Mouse (Mus musculus) neural tube, embryonic 15.5 days (tissue): Measurements from ENCODE around the gene Serpinb1b. TPM values are rescaled to one million over a fixed set of nuclear protein-coding genes. Genes with fewer than 3 reads are reported as not detected.

ENCODE experiments used
- ATAC-seq: fragments of 200-750 bp; cut with Nextera tagmentation; 2 replicates; pipeline ENCODE4 v1.8.0; 2017; ENCODE audit warnings: mild to moderate bottlenecking, moderate TSS enrichment, moderate library complexity; ENCODE audit not compliant: low FRiP score
- H3K27ac ChIP-seq: fragments of 300-500 bp; sonication (generic); replicated peaks from 2 replicates; pipeline ENCODE4 v1.5.1; 2015; ENCODE audit warnings: mild to moderate bottlenecking, inconsistent platforms
- H3K27me3 ChIP-seq: fragments of 300-500 bp; sonication (generic); replicated peaks from 2 replicates; pipeline ENCODE4 v1.6.1; 2015; ENCODE audit warnings: inconsistent platforms
- H3K36me3 ChIP-seq: fragments of 300-500 bp; sonication (generic); 2 replicates; pipeline ENCODE4 v1.6.1; 2015; ENCODE audit warnings: inconsistent platforms
- H3K4me1 ChIP-seq: fragments of 300-500 bp; sonication (generic); 2 replicates; pipeline ENCODE4 v1.6.1; 2015; ENCODE audit warnings: inconsistent platforms
- H3K4me2 ChIP-seq: fragments of 300-500 bp; sonication (generic); 2 replicates; pipeline ENCODE4 v1.6.1; 2015; ENCODE audit warnings: inconsistent platforms, mild to moderate bottlenecking, moderate library complexity
- H3K4me3 ChIP-seq: fragments of 300-500 bp; sonication (generic); replicated peaks from 2 replicates; pipeline ENCODE4 v1.5.1; 2015; ENCODE audit warnings: mild to moderate bottlenecking, inconsistent platforms
- H3K9ac ChIP-seq: fragments of 300-500 bp; sonication (generic); replicated peaks from 2 replicates; pipeline ENCODE4 v1.6.1; 2015; ENCODE audit warnings: mild to moderate bottlenecking, inconsistent platforms
- H3K9me3 ChIP-seq: fragments of 300-500 bp; sonication (generic); replicated peaks from 2 replicates; pipeline ENCODE4 v1.6.1; 2016; ENCODE audit warnings: inconsistent platforms
- WGBS: fragments of 180-500 bp; shearing (Covaris S2); methylation state at CpG from one replicate; pipeline ENCODE4 v1.1.7; 2015; ENCODE audit warnings: mixed read lengths; 5-methylcytosine and 5-hydroxymethylcytosine counted together
- polyA plus RNA-seq: library from polyadenylated mRNA; unstranded; fragments of >200 nt; fragmentation: Nextera tagmentation; extraction: Ambion mirVana; gene quantifications from 2 replicates; pipeline ENCODE4 v1.2.1, GENCODE M21; 2015

Serpinb1b gene
- polyA plus RNA-seq, 1 experiment from 2014 or later, result 42.1 TPM

- H3K9me3 ChIP-seq, result no peaks in the 10 kb centered on the region
- no peaks in the 10 kb centered on the region for H3K4me1 ChIP-seq
- no peaks in the 10 kb centered on the region for H3K36me3 ChIP-seq
- no peaks in the 10 kb centered on the region for H3K27me3 ChIP-seq
- H3K4me2 ChIP-seq, result no peak overlapping the region
- ATAC-seq, result no peak
- H3K4me3 ChIP-seq, result no peak overlapping the region
- H3K9ac ChIP-seq, result no peak overlapping the region
- no peak overlapping the region for H3K27ac ChIP-seq
Measured at GRCm38 (mm10) chr13:33074029-33074428, 4.3 kb upstream of the Serpinb1b start.

GRCm38 (mm10) chr13:33076247-33076646 lies 2.1 kb upstream of the Serpinb1b start:
- 85% methylated on average over 3 of the region's 3 CpGs for WGBS
- no peak overlapping the region for H3K4me3 ChIP-seq
- no peak overlapping the region for H3K4me2 ChIP-seq
- H3K4me1 ChIP-seq, result no peaks in the 10 kb centered on the region
- no peaks in the 10 kb centered on the region for H3K27me3 ChIP-seq
- no peaks in the 10 kb centered on the region for H3K36me3 ChIP-seq
- H3K9me3 ChIP-seq, result no peaks in the 10 kb centered on the region
- no peak for ATAC-seq
- no peak overlapping the region for H3K9ac ChIP-seq
- H3K27ac ChIP-seq, result no peak overlapping the region

GRCm38 (mm10) chr13:33077026-33077685 lies 1.2 kb upstream of the Serpinb1b start:
- no peaks in the 10 kb centered on the region for H3K4me1 ChIP-seq
- no peak overlapping the region for H3K27ac ChIP-seq
- no peak overlapping the region for H3K4me2 ChIP-seq
- H3K4me3 ChIP-seq, result no peak overlapping the region
- WGBS, result 92% methylated on average over 10 of the region's 10 CpGs
- H3K27me3 ChIP-seq, result no peaks in the 10 kb centered on the region
- no peak for ATAC-seq
- no peak overlapping the region for H3K9ac ChIP-seq
- H3K9me3 ChIP-seq, result no peaks in the 10 kb centered on the region
- H3K36me3 ChIP-seq, result no peaks in the 10 kb centered on the region

- Histone ChIP-seq H3K36me3 (no peaks in the 10 kb centered on the region), H3K9ac (no peak overlapping the region), H3K4me2 (peak overlapping the region; percentile 34), H3K27me3 (no peaks in the 10 kb centered on the region), H3K27ac (no peak overlapping the region), H3K4me1 (no peaks in the 10 kb centered on the region), H3K4me3 (no peak overlapping the region), H3K9me3 (no peaks in the 10 kb centered on the region)
- ATAC-seq, result peak; percentile 38; the same call in 1 of the 2 replicates
- 33% methylated on average over 6 of the region's 6 CpGs for whole genome bisulfite sequencing
Measured at GRCm38 (mm10) chr13:33079391-33079790, 1.0 kb downstream of the Serpinb1b start.

- Histone ChIP-seq H3K27me3 (no peaks in the 10 kb centered on the region), H3K4me1 (peaks cover 8% of the 10 kb centered on the region), H3K9me3 (no peaks in the 10 kb centered on the region), H3K36me3 (no peaks in the 10 kb centered on the region), H3K27ac (no peak overlapping the region), H3K4me2 (no peak overlapping the region), H3K9ac (no peak overlapping the region), H3K4me3 (no peak overlapping the region)
- ATAC-seq, result no peak
- 18% methylated on average over 3 of the region's 3 CpGs for WGBS
Measured at GRCm38 (mm10) chr13:33080356-33080755, 2.0 kb downstream of the Serpinb1b start.

GRCm38 (mm10) chr13:33083834-33084233 lies 5.5 kb downstream of the Serpinb1b start:
- Histone ChIP-seq H3K27ac (peak overlapping the region; percentile 63), H3K4me3 (no peak overlapping the region)

GRCm38 (mm10) chr13:33084975-33085694 lies 6.8 kb downstream of the Serpinb1b start:
- Histone ChIP-seq H3K9ac (no peak overlapping the region), H3K27ac (peak overlapping the region; percentile 72), H3K9me3 (no peaks in the 10 kb centered on the region), H3K4me1 (peaks cover 16% of the 10 kb centered on the region), H3K36me3 (no peaks in the 10 kb centered on the region), H3K4me2 (peak overlapping the region; percentile 9), H3K4me3 (no peak overlapping the region), H3K27me3 (no peaks in the 10 kb centered on the region)
- WGBS, result 62% methylated on average over 5 of the region's 5 CpGs
- peak; percentile 55 for ATAC-seq

More at GRCm38 (mm10) chr13:33083834-33084233, 5.5 kb downstream of the Serpinb1b start:
- Histone ChIP-seq H3K36me3 (no peaks in the 10 kb centered on the region), H3K9me3 (no peaks in the 10 kb centered on the region), H3K4me1 (peaks cover 16% of the 10 kb centered on the region), H3K9ac (no peak overlapping the region), H3K4me2 (no peak overlapping the region), H3K27me3 (no peaks in the 10 kb centered on the region)
- ATAC-seq, result peak; percentile 51
- 59% methylated on average over 2 of the region's 2 CpGs for WGBS

- Histone ChIP-seq H3K9ac (no peak overlapping the region), H3K27me3 (no peaks in the 10 kb centered on the region), H3K4me1 (peaks cover 16% of the 10 kb centered on the region), H3K27ac (peak overlapping the region; percentile 72), H3K4me2 (peak overlapping the region; percentile 9; the same call in 1 of the 2 replicates), H3K4me3 (no peak overlapping the region), H3K36me3 (no peaks in the 10 kb centered on the region), H3K9me3 (no peaks in the 10 kb centered on the region)
- peak; percentile 92 for ATAC-seq
Measured at GRCm38 (mm10) chr13:33085695-33086432, 7.5 kb downstream of the Serpinb1b start.

GRCm38 (mm10) chr13:33089566-33089965 lies 11.2 kb downstream of the Serpinb1b start:
- 87% methylated on average over 3 of the region's 3 CpGs for WGBS

GRCm38 (mm10) chr13:33090546-33090945 lies 12.2 kb downstream of the Serpinb1b start:
- no peaks in the 10 kb centered on the region for H3K27me3 ChIP-seq
- no peak overlapping the region for H3K27ac ChIP-seq
- 78% methylated on average over 1 of the region's 1 CpGs for WGBS
- no peak overlapping the region for H3K4me2 ChIP-seq
- H3K36me3 ChIP-seq, result no peaks in the 10 kb centered on the region
- H3K9me3 ChIP-seq, result no peaks in the 10 kb centered on the region
- no peak overlapping the region for H3K9ac ChIP-seq
- no peak for ATAC-seq
- H3K4me1 ChIP-seq, result peaks cover 7% of the 10 kb centered on the region
- no peak overlapping the region for H3K4me3 ChIP-seq

More at GRCm38 (mm10) chr13:33089566-33089965, 11.2 kb downstream of the Serpinb1b start:
- Histone ChIP-seq H3K9me3 (no peaks in the 10 kb centered on the region), H3K27ac (no peak overlapping the region), H3K4me2 (no peak overlapping the region), H3K4me3 (no peak overlapping the region), H3K36me3 (no peaks in the 10 kb centered on the region), H3K4me1 (peaks cover 16% of the 10 kb centered on the region), H3K27me3 (no peaks in the 10 kb centered on the region), H3K9ac (no peak overlapping the region)
- no peak for ATAC-seq

- Histone ChIP-seq H3K27ac (no peak overlapping the region), H3K4me2 (no peak overlapping the region), H3K9me3 (no peaks in the 10 kb centered on the region), H3K36me3 (no peaks in the 10 kb centered on the region), H3K27me3 (no peaks in the 10 kb centered on the region), H3K9ac (no peak overlapping the region), H3K4me3 (no peak overlapping the region), H3K4me1 (0 out of 2 replicates have a peak, but pooled peaks cover 3% of the 10 kb centered on the region)
- WGBS, result 92% methylated on average over 1 of the region's 1 CpGs
- no peak for ATAC-seq
Measured at GRCm38 (mm10) chr13:33091306-33091705, 12.9 kb downstream of the Serpinb1b start.
